Mouse (Mus musculus): ENCODE results near the gene Sp2. TPM values are rescaled to one million over a fixed set of nuclear protein-coding genes. Genes with fewer than 3 reads are reported as not detected.

Sp2 gene
- 10 to 100 TPM; 19.5 to 22.9 TPM for polyA plus RNA-seq (2017; shearing (Covaris generic))

DNA sequence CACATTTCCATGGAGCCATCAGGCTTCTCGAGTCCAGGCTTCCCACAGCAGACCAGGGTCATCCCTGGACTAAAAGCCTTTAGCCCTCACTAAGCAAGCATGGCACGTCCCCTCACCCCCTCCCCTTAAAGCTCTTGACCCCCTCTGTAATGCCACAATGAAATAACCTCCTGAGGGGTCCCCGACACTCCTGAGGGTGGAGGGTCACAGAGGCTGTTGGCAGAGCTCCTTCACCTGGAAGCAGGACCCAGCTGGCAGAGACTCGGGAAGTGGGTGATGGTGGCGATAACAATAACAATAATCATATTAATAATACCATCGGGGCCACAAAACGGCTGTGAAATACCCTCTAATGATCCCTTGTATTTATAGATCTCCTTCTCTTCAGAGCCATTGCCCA lies at the start of gene Sp2:
Sp2 (minus strand) TSS at position 101 of the 400 bp plus-strand sequence.
- ATAC-seq = no peak

DNA sequence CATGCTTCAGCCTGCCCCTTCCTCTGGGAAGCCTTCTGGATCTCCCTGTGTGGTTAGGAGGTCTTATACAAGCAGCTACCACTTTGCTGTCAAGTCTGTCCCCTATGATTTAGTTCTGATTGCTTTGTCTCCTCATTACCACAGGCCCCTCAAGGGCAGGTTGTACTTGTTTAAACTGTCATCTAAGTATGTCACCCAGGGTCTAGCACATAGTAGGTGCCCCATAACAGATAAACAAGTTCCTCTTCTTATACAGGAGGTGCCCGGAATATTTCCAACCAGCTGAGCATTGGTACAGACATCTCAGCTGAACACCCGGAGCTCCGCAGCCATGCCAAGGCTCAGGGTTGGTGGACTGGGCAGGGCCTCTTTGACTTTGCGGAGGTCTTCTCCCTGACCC lies 49.7 kb upstream of the Sp2 start:
- ATAC-seq = no peak

DNA sequence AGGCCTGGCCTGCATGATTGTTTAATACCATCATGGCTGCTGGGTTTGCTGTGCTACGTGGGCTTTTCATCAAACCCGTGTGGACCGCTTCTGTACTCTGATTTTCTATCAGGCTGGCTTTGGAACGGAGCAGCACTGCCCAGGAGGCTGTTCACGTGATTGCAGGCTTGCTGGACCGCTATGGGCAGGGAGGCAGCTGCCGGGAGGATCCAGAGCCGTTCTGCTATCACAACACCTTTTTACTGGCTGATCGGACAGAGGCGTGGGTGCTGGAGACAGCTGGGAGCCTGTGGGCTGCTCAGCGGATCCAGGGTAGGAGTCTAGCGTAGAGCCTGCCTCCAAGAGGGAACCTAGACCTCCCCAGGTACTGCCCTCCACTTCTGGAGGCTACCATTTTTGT lies 49.2 kb upstream of the Sp2 start:
- no peak for ATAC-seq

DNA sequence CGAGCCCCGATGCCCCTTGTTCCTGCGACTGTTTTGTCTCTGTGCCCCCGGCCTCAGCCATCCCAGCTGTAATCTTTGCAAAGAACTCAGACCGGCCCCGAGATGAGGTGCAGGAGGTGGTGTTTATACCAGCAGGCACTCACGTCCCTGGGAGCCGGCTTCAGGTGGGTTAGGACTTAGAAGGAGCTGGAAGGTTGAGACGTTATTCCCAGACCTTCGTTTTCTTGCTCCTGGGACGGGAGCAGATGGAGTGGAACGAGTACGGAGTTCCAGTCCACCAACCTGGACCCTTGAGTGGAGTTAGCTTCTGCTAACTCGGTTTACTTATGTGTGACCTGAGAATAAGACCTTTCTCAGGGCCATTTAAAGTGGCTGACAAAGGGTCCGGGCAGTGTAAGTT lies 47.7 kb upstream of the Sp2 start:
- peak; percentile 2 for ATAC-seq

DNA sequence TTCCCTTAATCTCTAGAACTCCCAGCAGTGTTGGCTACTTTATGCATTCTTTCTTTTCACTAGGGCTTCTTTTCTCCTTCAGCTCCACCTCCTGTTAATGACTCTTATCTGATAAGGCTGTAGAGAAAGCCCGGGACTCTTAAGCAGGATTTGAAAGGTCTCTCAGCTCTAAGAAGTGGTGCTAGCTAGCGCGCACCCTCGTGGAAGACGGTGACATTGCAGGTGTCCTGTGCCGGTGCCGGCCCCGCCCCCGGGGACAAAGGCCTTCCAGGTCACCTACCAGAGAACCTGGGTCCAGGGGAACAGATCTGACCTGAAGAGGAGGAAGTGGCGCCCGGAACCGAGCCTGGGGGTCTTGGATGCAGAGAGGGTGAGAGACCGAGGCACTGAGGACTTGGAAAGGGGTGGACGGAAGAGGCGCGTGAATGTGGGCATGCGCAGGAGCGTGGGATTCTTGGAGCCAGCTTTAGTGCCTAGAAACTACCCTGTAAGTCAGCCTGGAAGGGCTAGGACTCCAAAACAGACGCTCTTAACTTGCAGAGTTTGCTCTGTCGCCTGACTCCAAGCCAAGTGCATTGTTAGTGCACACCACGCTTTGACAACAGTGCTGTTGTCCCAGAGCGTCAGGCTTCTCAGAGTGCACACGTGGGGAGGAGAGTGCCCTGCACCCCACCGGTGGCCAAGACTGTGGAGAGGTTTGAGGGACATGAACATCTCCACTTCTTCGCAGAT lies 47.1 kb upstream of the Sp2 start, which contains the start of gene Scrn2:
Scrn2 (plus strand) TSS at position 253 of the 732 bp plus-strand sequence.
- ATAC-seq = peak; percentile 78

DNA sequence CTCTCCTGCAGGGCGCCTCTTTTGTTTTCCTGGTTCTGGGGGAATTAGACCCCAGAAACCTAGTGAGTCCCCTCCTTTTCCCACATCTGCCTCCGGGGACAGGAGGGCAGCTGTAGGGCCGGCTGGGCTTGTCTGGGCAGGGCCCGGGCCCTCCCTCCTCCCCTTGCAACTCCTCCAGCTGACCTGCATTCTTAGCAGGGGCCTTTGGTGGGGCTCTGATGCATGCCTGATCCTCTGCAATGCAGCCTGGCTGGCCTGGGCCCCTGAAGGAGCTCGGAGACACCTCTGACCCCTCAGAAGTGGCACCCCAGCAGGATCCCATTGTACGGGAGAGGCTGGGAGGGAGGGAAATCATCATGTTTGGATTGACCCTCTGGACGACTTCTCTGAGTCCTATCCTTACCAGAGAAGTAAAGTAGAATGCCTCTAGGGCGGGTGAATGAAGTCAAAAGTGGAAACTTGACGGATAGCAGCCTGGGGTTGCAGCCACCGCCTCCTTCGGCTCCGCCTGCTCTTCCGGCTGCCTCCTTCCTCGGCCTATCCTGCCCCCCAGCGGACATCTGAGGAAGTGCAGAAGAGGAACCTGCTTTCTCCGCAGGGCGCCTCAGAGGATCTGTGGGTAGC lies 43.1 kb upstream of the Sp2 start:
- peak; percentile 66 for ATAC-seq

DNA sequence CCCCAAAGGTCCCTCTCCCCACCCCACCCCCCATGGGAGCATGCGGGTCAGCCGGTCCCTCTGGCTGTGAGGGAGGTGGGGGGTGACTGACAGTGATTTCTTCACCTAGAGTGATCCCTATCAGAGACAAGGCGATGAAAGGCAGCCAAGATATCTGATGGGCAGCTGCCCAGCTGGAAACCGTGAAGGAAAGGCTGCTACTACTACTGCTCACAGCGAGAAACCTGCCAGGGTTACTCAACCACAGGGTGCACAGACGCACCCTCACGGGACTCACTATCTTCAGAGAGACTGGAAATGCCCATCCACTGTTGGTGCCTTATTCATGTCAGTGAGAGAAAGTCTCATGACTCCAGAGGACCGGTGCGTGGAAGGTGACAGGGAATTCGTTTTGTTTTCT lies 42.2 kb upstream of the Sp2 start:
- no peak for ATAC-seq

DNA sequence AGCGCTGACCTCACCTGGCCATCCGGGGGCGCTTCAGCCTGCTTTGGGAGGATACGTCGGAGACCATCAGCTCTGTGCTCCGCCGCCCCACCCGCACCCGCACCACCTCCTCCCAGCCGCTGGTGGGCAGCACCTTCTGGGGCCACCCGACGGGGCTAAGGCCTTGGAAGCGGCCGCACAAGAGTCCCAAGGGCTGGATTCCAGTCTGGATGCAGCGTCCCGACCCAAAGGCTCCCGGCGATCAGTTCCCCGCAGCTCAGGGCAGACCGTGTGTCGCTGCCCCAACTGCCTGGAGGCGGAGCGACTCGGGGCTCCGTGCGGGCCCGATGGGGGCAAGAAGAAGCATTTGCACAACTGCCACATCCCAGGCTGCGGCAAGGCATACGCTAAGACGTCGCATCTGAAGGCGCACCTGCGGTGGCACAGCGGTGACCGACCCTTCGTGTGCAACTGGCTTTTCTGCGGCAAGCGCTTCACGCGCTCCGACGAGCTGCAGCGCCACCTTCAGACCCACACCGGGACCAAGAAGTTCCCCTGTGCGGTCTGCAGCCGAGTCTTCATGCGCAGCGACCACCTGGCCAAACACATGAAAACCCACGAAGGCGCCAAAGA lies 39.2 kb upstream of the Sp2 start:
- ATAC-seq = peak; percentile 65

DNA sequence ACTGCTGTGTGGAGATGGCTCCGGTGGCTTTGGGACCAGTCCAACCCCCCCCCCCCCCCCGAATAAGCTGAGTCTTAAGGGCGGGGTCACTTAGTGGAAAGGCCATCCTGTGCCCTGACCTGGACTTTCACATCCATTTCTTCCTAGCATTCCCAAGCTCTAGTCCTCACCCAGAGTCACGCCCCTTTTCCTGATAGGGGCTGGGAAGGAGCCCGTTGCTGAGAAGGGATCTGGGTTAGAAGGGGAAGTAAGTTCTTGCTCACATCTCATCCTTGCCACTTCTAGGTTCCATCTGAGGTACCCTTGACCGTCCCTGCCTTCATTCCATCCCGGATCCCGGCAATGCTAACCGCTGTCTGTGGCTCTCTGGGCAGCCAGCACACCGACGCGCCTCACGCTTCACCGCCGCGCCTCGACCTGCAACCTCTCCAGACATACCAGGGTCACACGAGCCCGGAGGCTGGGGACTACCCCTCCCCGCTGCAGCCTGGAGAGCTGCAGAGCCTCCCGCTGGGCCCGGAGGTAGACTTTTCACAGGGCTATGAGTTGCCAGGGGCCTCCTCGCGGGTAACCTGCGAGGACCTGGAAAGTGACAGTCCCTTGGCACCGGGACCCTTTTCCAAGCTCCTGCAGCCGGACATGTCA lies 38.5 kb upstream of the Sp2 start:
- ATAC-seq = no peak

DNA sequence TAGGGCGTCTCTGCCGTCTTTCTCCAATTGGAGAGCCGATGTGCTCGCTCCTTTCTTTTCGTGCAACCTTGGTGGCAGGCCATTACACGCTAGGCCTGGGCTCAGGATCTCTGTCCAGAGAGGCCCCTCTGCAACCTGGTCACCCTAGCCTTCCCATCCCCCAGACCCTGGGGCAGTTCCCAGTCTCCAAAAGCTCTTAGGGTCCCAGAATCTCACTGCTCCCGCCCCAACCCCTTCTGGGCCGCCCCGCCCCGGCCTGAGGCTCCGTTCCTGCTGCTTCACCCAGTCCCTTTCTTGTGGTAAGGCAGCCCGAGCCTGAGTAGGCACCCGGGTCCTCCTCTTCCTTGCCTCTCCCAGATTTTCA lies 36.6 kb upstream of the Sp2 start:
- no peak for ATAC-seq

DNA sequence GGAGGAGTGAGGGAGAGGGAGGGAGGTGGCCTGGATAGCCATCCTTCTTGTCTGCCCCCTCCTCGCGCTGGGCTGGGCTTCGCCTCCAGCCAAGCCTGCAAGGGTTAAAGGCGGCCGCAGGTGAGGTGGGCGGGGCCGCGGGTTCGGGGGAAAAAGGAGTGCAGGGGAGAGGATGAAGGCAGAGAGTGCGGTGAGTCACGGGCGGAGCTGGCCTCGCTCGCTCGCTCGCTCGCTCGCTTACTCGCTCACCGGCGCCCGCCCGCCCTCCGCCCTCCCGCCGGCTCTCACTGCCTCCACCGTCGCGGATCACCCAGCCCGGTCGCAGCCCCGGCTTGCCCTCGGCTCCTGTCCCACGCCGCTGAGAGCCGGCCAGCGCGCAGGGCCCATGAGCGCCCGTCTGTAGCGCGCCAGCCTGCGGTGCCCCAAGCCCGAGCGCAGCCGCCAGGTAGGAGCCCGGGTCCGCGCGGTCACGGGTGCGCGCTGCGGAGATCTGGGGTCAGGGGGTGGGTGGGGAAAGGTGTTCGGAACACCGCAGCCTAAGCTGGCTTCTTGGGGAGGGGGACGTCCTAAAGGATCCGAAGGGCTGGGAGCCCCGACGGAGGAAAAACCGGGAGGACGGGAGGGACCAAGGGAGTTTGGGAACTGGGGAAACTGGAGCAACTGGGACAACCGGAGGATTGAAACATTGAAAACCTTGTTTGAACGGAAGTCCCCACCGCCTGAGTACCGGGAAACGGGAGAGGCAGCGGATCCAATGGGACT lies 36.0 kb upstream of the Sp2 start:
- peak; percentile 33 for ATAC-seq

DNA sequence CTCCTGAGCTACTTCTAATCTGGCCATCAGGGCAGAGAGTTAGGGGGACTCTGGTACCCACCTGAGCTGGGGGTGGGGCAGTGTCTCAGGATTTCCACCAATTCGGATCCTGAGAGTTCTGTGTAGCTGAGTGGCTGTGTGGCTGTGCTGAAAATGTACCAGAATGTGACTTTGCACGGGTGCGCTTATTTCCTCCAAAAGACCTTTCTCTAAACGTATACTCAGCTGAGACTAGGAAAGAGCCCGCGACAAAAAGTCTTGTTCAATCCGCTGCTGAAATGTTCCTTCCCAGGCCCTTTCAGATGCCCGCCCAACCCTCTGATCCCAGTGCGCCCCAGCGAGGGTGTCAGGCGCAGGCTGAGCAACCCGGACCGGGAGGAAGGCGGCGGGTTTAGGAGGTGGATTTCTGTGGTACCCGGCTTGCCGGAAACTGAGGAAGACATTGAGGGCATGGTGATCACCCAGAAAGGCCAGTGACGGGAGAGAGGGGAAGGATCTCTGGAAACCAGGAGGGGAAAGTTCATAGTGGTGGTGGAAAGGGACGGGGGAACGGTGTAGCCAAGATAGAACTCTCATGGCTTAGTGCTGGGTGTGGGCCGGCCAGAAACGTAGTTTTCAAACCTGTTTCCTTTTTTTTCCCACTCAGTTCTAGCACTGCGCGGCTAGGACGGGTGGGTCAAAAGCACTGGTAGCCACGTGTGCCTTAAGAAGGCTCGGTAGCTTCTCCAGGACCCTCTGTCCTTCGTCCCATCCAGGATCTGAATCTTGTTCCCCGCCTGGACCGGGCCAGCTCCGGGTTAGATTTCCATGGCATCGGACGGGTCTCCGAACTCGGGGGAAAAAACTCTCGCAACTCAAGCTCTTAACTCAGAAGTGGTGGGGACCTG lies 35.2 kb upstream of the Sp2 start:
- no peak for ATAC-seq

DNA sequence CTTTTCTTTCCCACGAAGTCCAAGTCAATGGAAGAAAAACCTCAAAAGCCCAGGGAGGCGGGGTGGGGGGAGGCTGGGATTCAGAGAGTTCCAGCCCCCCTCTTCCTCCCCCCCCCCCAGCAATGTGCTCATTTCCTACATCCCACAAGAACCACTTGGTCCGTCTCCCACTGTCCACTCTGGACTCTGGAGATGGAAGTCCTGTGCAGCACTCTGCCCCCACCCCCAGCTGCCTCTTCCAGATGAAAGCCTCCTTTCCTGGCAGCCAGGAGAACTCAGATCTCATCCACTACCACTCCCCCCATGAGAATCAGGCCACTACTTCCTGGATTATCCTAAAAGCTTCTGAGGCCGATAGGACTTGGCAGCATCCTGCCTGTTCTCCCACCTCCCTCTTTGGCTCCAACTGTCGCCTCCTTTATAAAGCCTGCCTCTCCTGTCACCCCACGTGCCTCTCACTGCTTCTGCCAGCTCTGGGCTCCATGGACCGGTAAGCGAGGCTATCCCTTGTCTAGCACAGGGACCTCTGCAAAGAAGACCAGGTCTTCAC lies 30.4 kb upstream of the Sp2 start, which contains the start of gene Sp6:
Sp6 (plus strand) TSS at position 274 of the 550 bp plus-strand sequence.
- no peak for ATAC-seq

DNA sequence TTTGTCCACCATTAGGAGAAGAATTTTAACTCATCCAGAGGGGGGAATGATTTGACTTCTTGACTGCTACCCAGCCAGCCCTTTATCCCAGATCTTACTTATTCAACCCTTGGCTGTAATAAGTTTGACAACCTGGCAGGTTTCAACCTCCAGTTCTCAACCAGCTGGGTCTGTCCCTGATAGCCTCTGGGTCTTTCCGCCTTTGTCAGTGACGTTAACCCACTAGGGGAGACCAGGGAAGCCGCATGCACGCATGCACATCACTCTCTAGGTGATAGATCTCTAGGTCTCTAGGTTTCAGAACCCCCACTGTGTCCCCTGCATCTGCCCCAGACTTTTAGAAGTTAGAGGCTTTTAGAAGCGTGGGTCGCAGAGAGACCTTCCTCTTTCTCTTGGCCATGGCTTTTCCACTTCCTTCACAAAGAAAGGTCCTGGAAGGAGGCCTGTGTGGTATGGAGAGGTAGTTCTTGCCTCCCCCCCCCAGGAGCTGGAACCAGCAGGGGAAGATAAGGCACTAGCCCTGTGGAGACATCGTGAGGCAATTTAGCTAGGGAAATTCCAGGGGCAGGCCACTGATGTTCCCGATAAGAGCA lies 26.5 kb upstream of the Sp2 start:
- no peak for ATAC-seq

DNA sequence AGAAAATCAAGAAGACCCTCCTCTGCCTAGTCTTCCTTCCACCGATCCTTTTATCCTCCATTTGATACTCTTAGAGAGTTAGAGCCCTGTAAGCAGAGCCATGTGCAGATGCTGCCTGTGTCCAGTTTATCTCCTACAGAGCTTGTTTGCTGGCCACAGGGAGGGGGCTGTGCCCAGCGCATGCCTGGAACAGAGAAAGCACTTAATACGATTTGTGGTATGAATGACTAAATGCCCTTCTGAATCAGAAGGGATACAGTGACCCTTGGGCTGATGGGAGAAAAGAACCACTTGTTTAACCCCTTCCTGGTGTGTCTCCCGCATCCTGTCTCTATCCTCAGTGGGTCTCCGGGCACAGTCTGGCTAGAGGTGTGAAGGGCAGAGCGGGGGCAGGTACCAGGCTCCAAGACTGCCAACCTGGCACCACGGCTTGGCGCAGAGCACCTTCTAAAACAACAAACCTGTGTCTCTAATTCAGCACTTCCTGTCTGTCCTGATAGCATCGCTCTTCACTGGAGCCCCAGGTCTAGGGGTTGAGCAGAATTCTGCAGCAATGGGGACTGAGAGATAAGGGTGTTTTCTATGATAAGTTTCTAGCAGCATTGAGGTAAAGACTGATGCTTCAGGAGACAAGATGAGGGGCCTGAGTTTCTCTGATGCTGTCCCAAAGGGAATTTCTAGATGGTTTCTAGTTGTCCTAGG lies 24.5 kb upstream of the Sp2 start:
- ATAC-seq = peak; percentile 94

DNA sequence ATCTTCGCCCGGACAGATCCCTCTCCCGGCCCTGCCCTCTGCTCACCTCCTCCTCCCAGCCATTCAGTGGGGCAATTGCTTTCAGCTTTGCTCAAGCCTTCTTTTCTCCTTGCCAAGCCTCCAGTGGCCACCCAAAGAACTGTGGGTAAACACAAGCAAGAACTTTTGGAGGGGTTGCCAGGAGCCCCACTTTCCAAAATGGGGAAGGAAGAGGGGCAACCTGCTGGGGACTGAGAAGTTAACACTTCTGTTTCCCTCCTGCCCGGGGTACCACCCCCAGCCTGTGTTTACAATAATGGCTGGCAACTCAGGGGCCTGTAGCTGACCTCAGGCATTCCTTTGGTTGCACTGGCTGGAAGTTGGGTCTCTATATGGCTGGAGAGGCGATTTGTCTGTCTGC lies 20.4 kb upstream of the Sp2 start:
- no peak for ATAC-seq

DNA sequence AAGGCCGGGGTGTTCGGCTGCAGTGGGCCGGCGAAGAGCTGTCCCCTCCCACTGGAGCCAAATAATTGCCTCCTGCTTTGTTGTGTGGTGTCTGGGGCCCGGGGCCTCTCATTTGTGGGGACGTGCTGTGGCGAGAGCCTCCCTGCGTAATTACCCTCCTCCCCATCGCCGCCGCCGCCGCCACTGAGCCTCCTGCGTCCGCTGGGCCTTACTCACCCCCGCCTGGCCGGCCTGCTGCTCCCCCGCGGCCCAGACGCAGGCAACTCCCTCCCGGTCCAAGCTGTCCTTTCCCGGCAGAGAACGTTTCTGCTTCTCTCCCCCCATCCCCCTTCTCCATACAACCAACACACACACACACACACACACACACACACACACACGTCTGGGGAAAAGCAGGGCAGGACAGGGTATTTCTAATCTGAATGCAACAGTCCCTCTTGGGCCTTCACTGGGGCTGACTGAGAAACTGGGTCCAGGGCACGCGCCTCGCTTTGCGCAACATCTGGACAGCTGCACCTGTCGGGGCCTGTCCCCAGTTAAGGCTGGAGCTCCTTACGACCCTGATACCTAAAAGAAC lies 14.7 kb upstream of the Sp2 start:
- ATAC-seq = no peak

DNA sequence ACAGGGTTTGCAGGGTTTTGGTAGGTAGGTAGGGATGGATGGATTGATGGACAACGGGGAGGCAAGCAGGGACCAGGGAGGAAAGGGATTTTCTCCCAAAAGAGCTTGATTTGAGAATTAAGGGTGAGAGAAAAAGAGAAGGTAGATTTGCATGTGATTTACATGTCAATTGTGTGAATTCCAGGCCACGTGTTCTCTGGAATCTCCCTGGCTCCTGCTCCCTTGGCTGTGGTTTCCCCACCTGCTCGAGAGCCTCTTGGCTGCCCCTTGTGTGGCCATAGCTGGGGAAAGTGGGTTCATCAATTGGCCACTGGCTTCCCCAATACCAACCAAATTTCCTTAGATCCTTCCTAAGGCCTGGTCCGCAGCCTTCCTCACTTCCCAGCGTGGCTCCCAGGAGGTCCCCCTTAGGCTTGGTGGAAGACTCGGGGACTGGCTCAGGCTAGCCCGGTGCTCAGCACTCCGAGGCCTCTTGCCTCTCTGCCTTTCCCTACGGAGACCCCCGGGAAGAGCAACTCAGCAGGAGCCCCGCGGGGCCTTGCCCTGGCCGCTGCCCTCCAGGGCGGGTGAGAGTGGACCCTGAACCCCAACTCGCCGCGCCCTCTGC lies 14.1 kb upstream of the Sp2 start:
- peak; percentile 21 for ATAC-seq

All from CD4-positive, CD25-positive, alpha-beta regulatory T cell, adult 4 months (primary cell).